Mouse (Mus musculus): ENCODE data around the gene Ppm1d. TPM values are rescaled to one million over a fixed set of nuclear protein-coding genes. Genes with fewer than 3 reads are reported as not detected.

Ppm1d gene
- polyA plus RNA-seq, 1 experiment from 2014 or later = 27.9 TPM

GRCm38 (mm10) chr11:85340070-85340616, 29.1 kb downstream of the Ppm1d start:
- no peaks in the 10 kb centered on the region for H3K9me3 ChIP-seq (replicated peaks)
- no peak overlapping the region for H3K4me2 ChIP-seq (replicated peaks)
- H3K4me1 ChIP-seq = no peaks in the 10 kb centered on the region
- ATAC-seq (ENCODE audit: low FRiP score) = no peak
- no peak overlapping the region for H3K27ac ChIP-seq
- H3K27me3 ChIP-seq = no peaks in the 10 kb centered on the region
- peaks cover 42% of the 10 kb centered on the region for H3K36me3 ChIP-seq
- no peak overlapping the region for H3K4me3 ChIP-seq
- WGBS = 89% methylated on average over 7 of the region's 7 CpGs
- H3K9ac ChIP-seq = no peak overlapping the region

- peak within 1 kb of the TSS; percentile 24; the same call in 1 of the 2 replicates for H3K27ac ChIP-seq
- WGBS = under 1% methylated on average over 47 of the region's 47 CpGs
These were observed 41.7 kb downstream of the Ppm1d start, which contains the start of gene Bcas3 for GRCm38 (mm10) chr11:85352539-85353380. Gene Bcas3 (plus strand): TSS chr11:85353167.

GRCm38 (mm10) chr11:85353819-85354218, 42.8 kb downstream of the Ppm1d start:
- Histone ChIP-seq H3K9me3 (replicated peaks) (no peaks in the 10 kb centered on the region), H3K9ac (peak overlapping the region; percentile 72; the same call in 1 of the 2 replicates), H3K4me3 (peak overlapping the region; percentile 56), H3K4me2 (replicated peaks) (peak overlapping the region; percentile 89), H3K4me1 (peaks cover 13% of the 10 kb centered on the region), H3K36me3 (0 out of 2 replicates have a peak, but pooled peaks cover 4% of the 10 kb centered on the region), H3K27ac (no peak overlapping the region), H3K27me3 (no peaks in the 10 kb centered on the region)
- no peak for ATAC-seq (ENCODE audit: low FRiP score)
- 77% methylated on average over 4 of the region's 4 CpGs for WGBS

More at GRCm38 (mm10) chr11:85352539-85353380, 41.7 kb downstream of the Ppm1d start, which contains the start of gene Bcas3:
- peaks cover 13% of the 10 kb centered on the region for H3K4me1 ChIP-seq
- H3K36me3 ChIP-seq = 0 out of 2 replicates have a peak, but pooled peaks cover 4% of the 10 kb centered on the region
- peak within 1 kb of the TSS; percentile 89 for H3K4me2 ChIP-seq (replicated peaks)
- no peaks in the 10 kb centered on the region for H3K9me3 ChIP-seq (replicated peaks)
- H3K9ac ChIP-seq = peak within 1 kb of the TSS; percentile 72
- H3K27me3 ChIP-seq = no peaks in the 10 kb centered on the region
- peak; percentile 99 for ATAC-seq (ENCODE audit: low FRiP score)
- H3K4me3 ChIP-seq = peak within 1 kb of the TSS; percentile 56

GRCm38 (mm10) chr11:85359641-85360040, 48.6 kb downstream of the Ppm1d start:
- Histone ChIP-seq H3K27me3 (no peaks in the 10 kb centered on the region), H3K27ac (no peak overlapping the region), H3K36me3 (peaks cover 31% of the 10 kb centered on the region), H3K4me1 (no peaks in the 10 kb centered on the region), H3K4me2 (replicated peaks) (no peak overlapping the region), H3K9me3 (replicated peaks) (no peaks in the 10 kb centered on the region), H3K9ac (no peak overlapping the region), H3K4me3 (no peak overlapping the region)
- ATAC-seq (ENCODE audit: low FRiP score) = no peak
- 94% methylated on average over 6 of the region's 6 CpGs for WGBS

- ATAC-seq (ENCODE audit: low FRiP score) = no peak
- Histone ChIP-seq H3K9ac (no peak overlapping the region), H3K4me1 (no peaks in the 10 kb centered on the region), H3K27me3 (no peaks in the 10 kb centered on the region), H3K4me2 (replicated peaks) (no peak overlapping the region), H3K27ac (no peak overlapping the region), H3K9me3 (replicated peaks) (no peaks in the 10 kb centered on the region), H3K36me3 (peaks cover 39% of the 10 kb centered on the region), H3K4me3 (no peak overlapping the region)
- WGBS = 89% methylated on average over 8 of the region's 8 CpGs
These were observed 50.6 kb downstream of the Ppm1d start for GRCm38 (mm10) chr11:85361621-85362020.

GRCm38 (mm10) chr11:85366168-85366567, 55.1 kb downstream of the Ppm1d start:
- ATAC-seq (ENCODE audit: low FRiP score) = no peak
- Histone ChIP-seq H3K36me3 (peaks cover 48% of the 10 kb centered on the region), H3K27ac (no peak overlapping the region), H3K9ac (no peak overlapping the region), H3K9me3 (replicated peaks) (no peaks in the 10 kb centered on the region), H3K4me1 (no peaks in the 10 kb centered on the region), H3K27me3 (no peaks in the 10 kb centered on the region), H3K4me2 (replicated peaks) (no peak overlapping the region), H3K4me3 (no peak overlapping the region)
- 90% methylated on average over 3 of the region's 3 CpGs for WGBS

- Histone ChIP-seq H3K36me3 (peaks cover 57% of the 10 kb centered on the region), H3K27ac (no peak overlapping the region), H3K4me2 (replicated peaks) (no peak overlapping the region), H3K4me3 (no peak overlapping the region), H3K9me3 (replicated peaks) (no peaks in the 10 kb centered on the region), H3K27me3 (no peaks in the 10 kb centered on the region), H3K9ac (no peak overlapping the region), H3K4me1 (no peaks in the 10 kb centered on the region)
- WGBS = 69% methylated on average over 3 of the region's 3 CpGs
- no peak for ATAC-seq (ENCODE audit: low FRiP score)
These were observed 56.8 kb downstream of the Ppm1d start for GRCm38 (mm10) chr11:85367823-85368222.

GRCm38 (mm10) chr11:85379091-85379490, 68.0 kb downstream of the Ppm1d start:
- Histone ChIP-seq H3K36me3 (no peaks in the 10 kb centered on the region), H3K27me3 (no peaks in the 10 kb centered on the region), H3K4me3 (no peak overlapping the region), H3K4me2 (replicated peaks) (no peak overlapping the region), H3K9me3 (replicated peaks) (no peaks in the 10 kb centered on the region), H3K27ac (no peak overlapping the region), H3K9ac (no peak overlapping the region), H3K4me1 (no peaks in the 10 kb centered on the region)
- 85% methylated on average over 3 of the region's 3 CpGs for WGBS
- no peak for ATAC-seq (ENCODE audit: low FRiP score)

GRCm38 (mm10) chr11:85380046-85380445, 69.0 kb downstream of the Ppm1d start:
- no peak overlapping the region for H3K9ac ChIP-seq
- H3K4me2 ChIP-seq (replicated peaks) = no peak overlapping the region
- no peaks in the 10 kb centered on the region for H3K9me3 ChIP-seq (replicated peaks)
- H3K36me3 ChIP-seq = no peaks in the 10 kb centered on the region
- no peaks in the 10 kb centered on the region for H3K4me1 ChIP-seq
- 9% methylated on average over 1 of the region's 1 CpGs for WGBS
- H3K27me3 ChIP-seq = no peaks in the 10 kb centered on the region
- no peak overlapping the region for H3K4me3 ChIP-seq
- no peak overlapping the region for H3K27ac ChIP-seq
- ATAC-seq (ENCODE audit: low FRiP score) = no peak

- H3K9me3 ChIP-seq (replicated peaks) = no peaks in the 10 kb centered on the region
- WGBS = 27% methylated on average over 4 of the region's 4 CpGs
- H3K4me1 ChIP-seq = no peaks in the 10 kb centered on the region
- no peaks in the 10 kb centered on the region for H3K27me3 ChIP-seq
- H3K4me2 ChIP-seq (replicated peaks) = no peak overlapping the region
- no peak for ATAC-seq (ENCODE audit: low FRiP score)
- no peak overlapping the region for H3K9ac ChIP-seq
- no peak overlapping the region for H3K4me3 ChIP-seq
- H3K27ac ChIP-seq = no peak overlapping the region
- no peaks in the 10 kb centered on the region for H3K36me3 ChIP-seq
These were observed 71.0 kb downstream of the Ppm1d start for GRCm38 (mm10) chr11:85382055-85382454.

GRCm38 (mm10) chr11:85383975-85384821, 73.2 kb downstream of the Ppm1d start:
- no peaks in the 10 kb centered on the region for H3K9me3 ChIP-seq (replicated peaks)
- H3K36me3 ChIP-seq = no peaks in the 10 kb centered on the region
- 80% methylated on average over 7 of the region's 7 CpGs for WGBS
- no peak for ATAC-seq (ENCODE audit: low FRiP score)
- H3K4me1 ChIP-seq = no peaks in the 10 kb centered on the region
- no peak overlapping the region for H3K4me2 ChIP-seq (replicated peaks)
- no peak overlapping the region for H3K27ac ChIP-seq
- H3K9ac ChIP-seq = no peak overlapping the region
- no peaks in the 10 kb centered on the region for H3K27me3 ChIP-seq
- H3K4me3 ChIP-seq = no peak overlapping the region
